Mouse (Mus musculus): ENCODE measurements around the gene Smap1. TPM values are rescaled to one million over a fixed set of nuclear protein-coding genes. Genes with fewer than 3 reads are reported as not detected.
"Not testable (repeated sequence)": the region's sequence is repeated elsewhere in the genome, so short reads cannot be mapped to it uniquely, and the experiment has no call there.

Smap1 gene
- 35.0 and 49.6 TPM in 2 replicates for total RNA-seq (2017)

GRCm38 (mm10) chr1:23921711-23922529, at the start of gene Smap1:
TSS of gene Smap1 (minus strand) at chr1:23922317.
- peak; percentile 62 for ATAC-seq (replicated peaks; ENCODE audit: low read depth, poor library complexity, severe bottlenecking)

- ATAC-seq (replicated peaks; ENCODE audit: low read depth, poor library complexity, severe bottlenecking): not testable (repeated sequence)
These were observed 49.0 kb upstream of the Smap1 start for GRCm38 (mm10) chr1:23971159-23971558.

- ATAC-seq (replicated peaks; ENCODE audit: low read depth, poor library complexity, severe bottlenecking): 0 out of 2 replicates have a peak, but pooled peaks have one; percentile 17
These were observed 46.1 kb upstream of the Smap1 start for GRCm38 (mm10) chr1:23968027-23968725.

GRCm38 (mm10) chr1:23966226-23966625, 44.1 kb upstream of the Smap1 start:
- ATAC-seq (replicated peaks; ENCODE audit: low read depth, poor library complexity, severe bottlenecking): peak; percentile 90

- ATAC-seq (replicated peaks; ENCODE audit: low read depth, poor library complexity, severe bottlenecking): no peak
These were observed 37.3 kb upstream of the Smap1 start for GRCm38 (mm10) chr1:23959415-23959732.

GRCm38 (mm10) chr1:23958668-23959414, 36.7 kb upstream of the Smap1 start:
- no peak for ATAC-seq (replicated peaks; ENCODE audit: low read depth, poor library complexity, severe bottlenecking)

GRCm38 (mm10) chr1:23958101-23958500, 36.0 kb upstream of the Smap1 start:
- no peak for ATAC-seq (replicated peaks; ENCODE audit: low read depth, poor library complexity, severe bottlenecking)

GRCm38 (mm10) chr1:23955539-23955938, 33.4 kb upstream of the Smap1 start:
- no peak for ATAC-seq (replicated peaks; ENCODE audit: low read depth, poor library complexity, severe bottlenecking)

- no peak for ATAC-seq (replicated peaks; ENCODE audit: low read depth, poor library complexity, severe bottlenecking)
These were observed 31.8 kb upstream of the Smap1 start for GRCm38 (mm10) chr1:23953921-23954320.

GRCm38 (mm10) chr1:23948778-23949699, 26.9 kb upstream of the Smap1 start:
- ATAC-seq (replicated peaks; ENCODE audit: low read depth, poor library complexity, severe bottlenecking): no peak

- ATAC-seq (replicated peaks; ENCODE audit: low read depth, poor library complexity, severe bottlenecking): no peak
These were observed 26.2 kb upstream of the Smap1 start for GRCm38 (mm10) chr1:23948290-23948689.

- ATAC-seq (replicated peaks; ENCODE audit: low read depth, poor library complexity, severe bottlenecking): no peak
These were observed 22.0 kb upstream of the Smap1 start for GRCm38 (mm10) chr1:23944076-23944475.

- no peak for ATAC-seq (replicated peaks; ENCODE audit: low read depth, poor library complexity, severe bottlenecking)
These were observed 21.2 kb upstream of the Smap1 start for GRCm38 (mm10) chr1:23943146-23943940.

- no peak for ATAC-seq (replicated peaks; ENCODE audit: low read depth, poor library complexity, severe bottlenecking)
These were observed 13.3 kb upstream of the Smap1 start for GRCm38 (mm10) chr1:23935408-23935762.

- ATAC-seq (replicated peaks; ENCODE audit: low read depth, poor library complexity, severe bottlenecking): no peak
These were observed 12.7 kb upstream of the Smap1 start for GRCm38 (mm10) chr1:23934669-23935407.

- ATAC-seq (replicated peaks; ENCODE audit: low read depth, poor library complexity, severe bottlenecking): no peak
These were observed 7.3 kb upstream of the Smap1 start for GRCm38 (mm10) chr1:23929410-23929809.

GRCm38 (mm10) chr1:23928371-23928770, 6.3 kb upstream of the Smap1 start:
- no peak for ATAC-seq (replicated peaks; ENCODE audit: low read depth, poor library complexity, severe bottlenecking)
